Mouse (Mus musculus): Measurements from ENCODE around the gene Tspan15. TPM values are rescaled to one million over a fixed set of nuclear protein-coding genes. Genes with fewer than 3 reads are reported as not detected.

Tspan15 gene
- polyA plus RNA-seq, 1 experiment from 2014 or later: 17.0 TPM

DNA sequence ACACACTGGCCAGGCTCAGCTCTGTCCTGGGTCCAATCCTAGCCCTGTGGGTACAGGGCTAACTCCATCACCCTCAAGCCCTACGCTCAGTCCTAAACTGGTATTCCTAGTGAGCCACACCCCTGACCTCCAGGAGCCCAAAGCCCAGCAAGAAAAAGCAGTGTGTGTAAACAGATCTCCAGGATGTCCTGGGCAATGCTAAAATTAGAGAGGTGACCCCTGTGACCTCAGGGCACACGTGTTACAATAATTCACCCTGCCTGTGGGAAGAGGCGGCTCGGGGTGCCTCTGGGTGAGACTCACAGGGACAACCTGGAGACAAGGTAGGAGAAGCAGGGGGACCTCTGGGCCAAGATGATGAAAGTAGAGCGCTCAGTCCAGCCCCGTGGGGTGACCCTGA lies 6.8 kb downstream of the Tspan15 start:
- H3K4me3 ChIP-seq: no peak overlapping the region
- H3K27me3 ChIP-seq: no peaks in the 10 kb centered on the region
- no peak for ATAC-seq (replicated peaks)

DNA sequence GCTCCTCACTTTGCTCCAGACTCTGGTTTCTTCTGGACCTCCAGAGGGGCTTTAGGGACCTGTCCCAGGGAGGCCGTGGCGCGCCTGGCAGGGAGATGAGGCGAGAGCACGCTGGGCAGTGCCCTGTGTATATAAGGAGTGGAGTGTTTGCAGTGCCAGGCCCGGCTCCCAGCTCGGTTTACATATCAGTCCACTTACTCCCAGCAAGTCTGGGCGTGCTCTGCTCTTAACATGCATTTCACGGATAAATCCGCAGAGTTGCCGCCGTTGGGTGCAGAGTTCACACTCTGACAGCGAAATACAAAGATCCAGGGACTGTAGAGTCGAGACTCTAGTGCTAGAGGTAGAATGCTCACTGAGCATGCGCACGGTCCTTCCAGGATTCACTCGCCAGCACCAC lies 8.3 kb downstream of the Tspan15 start:
- ATAC-seq (replicated peaks): no peak
- H3K4me1 ChIP-seq: no peaks in the 10 kb centered on the region
- WGBS: 87% methylated on average over 17 of the region's 17 CpGs

More for the DNA sequence above, 6.8 kb downstream of the Tspan15 start:
- no peaks in the 10 kb centered on the region for H3K4me1 ChIP-seq
- no peaks in the 10 kb centered on the region for H3K36me3 ChIP-seq
- H3K9ac ChIP-seq (replicated peaks): no peak overlapping the region
- no peak overlapping the region for H3K27ac ChIP-seq (replicated peaks)
- no peak overlapping the region for H3K4me2 ChIP-seq (replicated peaks)
- H3K9me3 ChIP-seq: no peaks in the 10 kb centered on the region
- WGBS: 84% methylated on average over 6 of the region's 6 CpGs

DNA sequence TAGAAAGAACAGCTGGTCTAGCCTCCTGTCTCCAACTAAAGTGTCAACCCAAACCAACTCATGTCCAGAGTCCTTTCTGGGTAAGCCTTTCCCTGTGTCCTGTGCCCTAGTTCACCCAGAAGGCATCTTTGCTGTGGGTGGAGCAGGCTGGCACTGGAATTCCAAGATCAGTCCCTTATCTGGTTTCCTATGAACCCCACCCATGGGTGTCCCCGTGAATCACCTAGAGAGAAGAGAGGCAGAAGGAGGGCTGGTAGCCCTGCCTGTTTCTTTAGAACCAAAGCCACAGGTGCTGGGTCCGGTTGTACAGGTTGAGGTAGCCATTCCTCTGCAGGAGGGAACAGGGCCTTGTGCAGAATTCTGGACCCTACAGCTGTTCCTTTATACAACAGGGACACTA lies 9.4 kb downstream of the Tspan15 start:
- no peak overlapping the region for H3K27ac ChIP-seq (replicated peaks)
- no peak overlapping the region for H3K4me3 ChIP-seq
- H3K9ac ChIP-seq (replicated peaks): no peak overlapping the region
- H3K4me2 ChIP-seq (replicated peaks): no peak overlapping the region
- H3K27me3 ChIP-seq: no peaks in the 10 kb centered on the region
- no peaks in the 10 kb centered on the region for H3K4me1 ChIP-seq
- H3K9me3 ChIP-seq: no peaks in the 10 kb centered on the region
- whole genome bisulfite sequencing: 88% methylated on average over 2 of the region's 2 CpGs
- no peaks in the 10 kb centered on the region for H3K36me3 ChIP-seq
- ATAC-seq (replicated peaks): no peak

More for the DNA sequence above, 8.3 kb downstream of the Tspan15 start:
- Histone ChIP-seq H3K36me3 (no peaks in the 10 kb centered on the region), H3K9me3 (no peaks in the 10 kb centered on the region), H3K9ac (replicated peaks) (no peak overlapping the region), H3K4me2 (replicated peaks) (no peak overlapping the region), H3K4me3 (no peak overlapping the region), H3K27ac (replicated peaks) (no peak overlapping the region), H3K27me3 (no peaks in the 10 kb centered on the region)

DNA sequence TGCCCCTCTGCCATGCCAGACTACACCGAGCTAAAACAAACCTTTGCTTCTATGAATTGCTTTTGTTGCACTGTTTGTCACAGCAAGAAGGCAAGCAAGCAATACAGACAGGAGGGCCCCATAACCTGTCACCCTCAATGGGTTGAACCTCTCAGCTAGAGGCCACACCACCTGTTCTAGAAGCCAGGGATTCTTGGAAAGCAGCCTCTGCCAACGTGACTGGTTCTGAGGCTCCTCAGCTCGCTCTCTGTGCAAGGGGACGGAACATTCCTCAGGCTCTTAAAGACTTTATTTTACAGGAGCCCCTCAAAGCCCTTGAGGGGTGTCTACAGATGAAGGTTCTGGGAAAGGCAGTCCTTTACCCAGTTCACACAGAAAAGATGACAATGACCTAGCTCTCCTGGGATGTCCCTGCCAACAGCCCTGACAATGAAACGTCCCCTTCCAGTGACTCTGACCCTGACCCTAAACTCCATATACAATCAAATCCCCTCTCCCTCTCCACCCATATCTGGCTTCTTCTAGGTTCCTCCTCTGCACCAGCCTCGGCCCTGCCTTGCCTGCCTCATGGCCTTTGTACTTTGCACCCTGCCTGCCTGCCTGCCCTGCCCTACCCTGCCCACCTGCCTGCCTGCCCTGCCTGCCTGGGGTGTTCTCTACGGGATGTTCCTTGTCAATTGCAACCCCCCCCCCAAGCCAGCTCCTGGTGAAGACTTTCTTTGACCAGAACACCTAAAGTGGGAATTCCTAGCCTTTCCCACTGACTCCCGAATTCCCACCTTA lies 10.1 kb downstream of the Tspan15 start:
- no peaks in the 10 kb centered on the region for H3K27me3 ChIP-seq
- H3K4me3 ChIP-seq: no peak overlapping the region
- WGBS: 79% methylated on average over 8 of the region's 8 CpGs
- no peaks in the 10 kb centered on the region for H3K4me1 ChIP-seq
- ATAC-seq (replicated peaks): no peak
- no peak overlapping the region for H3K9ac ChIP-seq (replicated peaks)
- no peak overlapping the region for H3K27ac ChIP-seq (replicated peaks)
- H3K36me3 ChIP-seq: no peaks in the 10 kb centered on the region
- no peaks in the 10 kb centered on the region for H3K9me3 ChIP-seq
- no peak overlapping the region for H3K4me2 ChIP-seq (replicated peaks)

DNA sequence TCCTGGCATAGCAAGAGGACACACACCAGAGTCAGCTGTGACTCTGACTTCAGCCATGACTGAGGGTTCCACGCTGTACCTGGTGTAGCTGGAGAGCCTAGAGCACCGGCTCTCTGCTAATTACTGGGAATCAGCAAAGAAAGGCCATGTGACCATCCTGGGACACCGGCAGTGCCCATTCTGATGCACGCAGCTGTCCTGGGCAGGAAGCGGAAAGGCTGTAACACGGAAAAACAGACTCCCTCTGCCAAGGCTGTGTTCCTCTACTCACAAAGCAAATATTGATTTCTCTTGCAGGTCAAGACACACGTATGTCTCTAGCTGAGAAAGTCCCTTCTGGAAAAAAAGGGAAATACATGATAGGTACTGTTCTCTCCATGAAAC lies 12.3 kb downstream of the Tspan15 start:
- no peaks in the 10 kb centered on the region for H3K9me3 ChIP-seq

DNA sequence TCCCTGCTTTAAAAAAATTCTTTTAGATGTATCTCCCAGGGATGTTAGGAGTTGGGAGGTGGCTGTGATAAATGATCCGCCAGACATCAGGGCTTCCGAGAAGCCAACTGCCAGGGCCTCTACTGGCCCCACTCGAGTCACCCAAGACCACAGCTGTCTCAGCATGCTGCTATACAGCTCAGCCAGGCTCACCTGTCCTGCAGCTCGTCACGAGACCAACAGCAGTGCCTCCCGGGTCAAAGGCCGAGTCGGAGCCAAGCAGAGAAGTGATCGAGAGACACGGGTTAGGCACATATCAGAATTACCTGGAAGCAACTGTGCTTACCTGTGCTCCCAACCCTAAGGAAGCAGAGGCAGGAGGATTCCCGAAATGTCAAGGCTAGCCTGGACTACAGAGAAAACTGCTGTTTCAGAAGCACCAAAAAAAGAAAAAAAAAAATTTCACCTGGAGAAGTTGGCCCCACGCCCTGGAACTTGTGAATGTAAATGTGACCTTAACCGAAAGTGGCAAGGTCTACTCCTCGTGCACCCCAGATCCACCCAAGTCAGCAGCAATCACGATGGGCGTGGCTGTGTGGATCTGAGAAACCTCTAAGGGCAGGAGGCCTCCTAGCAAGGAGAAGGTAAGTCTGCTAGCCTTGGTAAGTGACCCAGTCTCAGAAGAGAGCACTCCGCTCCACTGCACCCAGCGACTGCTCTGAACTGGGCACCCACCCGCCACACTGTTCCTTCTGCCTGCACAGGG lies 12.8 kb downstream of the Tspan15 start:
- no peak overlapping the region for H3K27ac ChIP-seq (replicated peaks)
- no peak overlapping the region for H3K4me2 ChIP-seq (replicated peaks)
- no peaks in the 10 kb centered on the region for H3K36me3 ChIP-seq
- H3K9ac ChIP-seq (replicated peaks): no peak overlapping the region
- no peak for ATAC-seq (replicated peaks)
- no peaks in the 10 kb centered on the region for H3K4me1 ChIP-seq
- no peak overlapping the region for H3K4me3 ChIP-seq
- no peaks in the 10 kb centered on the region for H3K9me3 ChIP-seq
- 91% methylated on average over 19 of the region's 19 CpGs for WGBS
- no peaks in the 10 kb centered on the region for H3K27me3 ChIP-seq

More for the DNA sequence above, 12.3 kb downstream of the Tspan15 start:
- no peak for ATAC-seq (replicated peaks)
- Histone ChIP-seq H3K36me3 (no peaks in the 10 kb centered on the region), H3K4me3 (no peak overlapping the region), H3K4me1 (no peaks in the 10 kb centered on the region), H3K4me2 (replicated peaks) (no peak overlapping the region), H3K9ac (replicated peaks) (no peak overlapping the region), H3K27me3 (no peaks in the 10 kb centered on the region), H3K27ac (replicated peaks) (no peak overlapping the region)
- WGBS: 79% methylated on average over 7 of the region's 7 CpGs

DNA sequence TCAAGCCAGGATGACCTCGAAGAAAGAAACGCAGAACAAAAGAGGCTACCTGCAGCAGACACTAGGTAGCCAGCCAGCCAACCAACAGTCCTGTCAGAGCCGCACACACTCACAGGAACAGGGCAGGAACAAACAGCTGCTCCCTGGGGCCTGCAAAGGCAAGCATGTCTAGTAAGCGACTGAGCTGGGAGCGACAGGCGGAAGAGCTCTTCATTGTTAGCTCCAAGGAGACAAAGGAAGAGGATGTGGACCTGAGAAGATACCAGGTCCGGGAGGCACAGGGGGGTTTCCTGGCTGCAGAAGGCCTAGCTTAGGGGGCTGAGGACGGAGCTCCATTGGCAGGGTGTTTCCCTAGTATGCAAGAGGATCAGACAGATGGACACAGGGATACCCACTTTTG lies 13.9 kb downstream of the Tspan15 start:
- Histone ChIP-seq H3K36me3 (no peaks in the 10 kb centered on the region), H3K4me2 (replicated peaks) (no peak overlapping the region), H3K27me3 (no peaks in the 10 kb centered on the region), H3K4me3 (no peak overlapping the region), H3K9ac (replicated peaks) (no peak overlapping the region), H3K27ac (replicated peaks) (no peak overlapping the region), H3K4me1 (no peaks in the 10 kb centered on the region), H3K9me3 (no peaks in the 10 kb centered on the region)
- 37% methylated on average over 8 of the region's 8 CpGs for WGBS
- ATAC-seq (replicated peaks): no peak

DNA sequence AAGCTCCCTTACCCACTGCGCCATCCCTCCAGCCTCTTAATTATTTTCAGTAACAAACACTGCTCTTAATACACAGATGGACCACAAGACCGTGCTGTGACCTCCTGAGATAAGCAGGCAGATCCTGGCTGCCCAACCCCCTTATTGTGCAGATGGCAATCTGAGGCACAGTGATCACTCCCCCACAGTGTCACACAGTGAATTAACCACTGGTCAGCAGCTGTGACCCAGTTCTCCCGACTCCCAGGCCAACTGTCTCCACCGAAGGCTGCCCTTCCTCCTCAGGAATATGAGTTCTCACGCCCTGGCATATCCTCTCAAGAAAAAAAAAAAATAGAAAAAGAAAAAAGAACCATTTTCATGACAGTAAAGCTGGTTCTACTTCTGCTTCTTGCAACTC lies 14.5 kb downstream of the Tspan15 start:
- Histone ChIP-seq H3K4me2 (replicated peaks) (no peak overlapping the region), H3K4me3 (no peak overlapping the region), H3K36me3 (no peaks in the 10 kb centered on the region), H3K9me3 (no peaks in the 10 kb centered on the region), H3K4me1 (no peaks in the 10 kb centered on the region), H3K27ac (replicated peaks) (no peak overlapping the region), H3K9ac (replicated peaks) (no peak overlapping the region), H3K27me3 (no peaks in the 10 kb centered on the region)
- WGBS: 59% methylated on average over 5 of the region's 5 CpGs
- no peak for ATAC-seq (replicated peaks)

DNA sequence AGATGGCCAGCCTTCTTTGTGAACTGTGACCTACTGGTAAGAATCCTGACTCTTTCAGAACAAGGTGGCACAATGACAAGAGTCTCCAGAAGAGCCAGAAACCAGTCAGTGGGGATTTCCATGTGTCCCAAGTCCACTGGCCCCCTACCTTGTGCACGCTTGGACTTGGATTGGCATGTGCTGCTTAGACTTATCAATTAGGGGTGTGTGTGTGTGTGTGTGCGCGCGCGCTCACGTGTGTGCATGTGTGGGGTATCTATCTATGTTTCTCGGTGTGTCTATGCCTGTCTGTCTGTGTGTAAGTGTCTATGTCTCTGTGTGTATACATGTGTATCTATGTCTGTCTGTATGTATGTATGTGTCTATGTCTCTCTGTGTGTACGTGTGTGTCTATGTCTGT lies 15.4 kb downstream of the Tspan15 start:
- no peaks in the 10 kb centered on the region for H3K27me3 ChIP-seq
- H3K4me3 ChIP-seq: no peak overlapping the region
- no peak overlapping the region for H3K27ac ChIP-seq (replicated peaks)
- H3K4me2 ChIP-seq (replicated peaks): no peak overlapping the region
- no peaks in the 10 kb centered on the region for H3K4me1 ChIP-seq
- no peaks in the 10 kb centered on the region for H3K9me3 ChIP-seq
- H3K9ac ChIP-seq (replicated peaks): no peak overlapping the region
- no peaks in the 10 kb centered on the region for H3K36me3 ChIP-seq
- ATAC-seq (replicated peaks): no peak
- WGBS: 95% methylated on average over 8 of the region's 8 CpGs

DNA sequence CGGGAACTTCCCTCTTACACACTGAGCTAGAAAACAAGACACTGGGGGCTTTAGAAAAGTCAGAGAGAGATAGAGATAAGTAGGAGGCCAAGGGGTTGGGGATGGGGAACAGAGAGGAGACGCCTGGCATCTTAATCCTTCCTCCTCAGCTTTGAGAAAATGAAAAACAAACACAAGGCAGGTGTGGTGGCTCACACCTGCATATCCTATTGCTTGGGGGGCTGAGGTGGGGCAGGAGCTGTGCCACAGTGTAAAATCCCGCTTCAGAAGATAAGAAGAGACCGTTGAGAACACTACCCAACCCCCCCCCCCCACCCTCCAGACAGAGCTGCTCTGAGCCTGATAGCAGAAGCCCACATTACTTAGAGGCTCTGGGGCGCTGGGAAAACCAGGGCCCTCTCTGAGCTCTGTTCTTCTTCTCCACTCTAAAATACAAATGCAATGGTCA lies 15.9 kb downstream of the Tspan15 start:
- ATAC-seq (replicated peaks): no peak
- no peak overlapping the region for H3K4me2 ChIP-seq (replicated peaks)
- 51% methylated on average over 5 of the region's 5 CpGs for WGBS
- no peak overlapping the region for H3K4me3 ChIP-seq
- no peaks in the 10 kb centered on the region for H3K27me3 ChIP-seq
- no peaks in the 10 kb centered on the region for H3K36me3 ChIP-seq
- no peaks in the 10 kb centered on the region for H3K4me1 ChIP-seq
- H3K9ac ChIP-seq (replicated peaks): no peak overlapping the region
- no peak overlapping the region for H3K27ac ChIP-seq (replicated peaks)
- no peaks in the 10 kb centered on the region for H3K9me3 ChIP-seq

DNA sequence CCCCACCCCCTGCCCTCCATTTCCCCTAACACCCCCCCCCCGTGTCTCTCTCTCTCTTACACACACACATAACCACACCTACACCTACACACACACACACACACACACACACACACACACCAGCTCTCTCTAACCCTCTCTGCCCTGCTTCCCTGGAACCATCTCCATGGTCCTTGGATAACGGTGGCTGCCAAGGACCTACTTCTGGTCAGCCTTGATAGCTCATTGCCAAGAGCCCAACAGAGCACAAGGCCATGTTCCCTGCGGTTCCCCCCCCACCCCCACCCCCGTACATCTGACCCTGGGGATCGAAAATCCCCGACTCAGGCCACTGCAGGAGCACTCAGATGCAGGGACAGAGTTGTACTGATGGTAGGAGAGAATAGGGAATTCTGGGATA lies 19.7 kb downstream of the Tspan15 start:
- Histone ChIP-seq H3K36me3 (no peaks in the 10 kb centered on the region), H3K27me3 (no peaks in the 10 kb centered on the region), H3K9ac (replicated peaks) (no peak overlapping the region), H3K9me3 (no peaks in the 10 kb centered on the region), H3K4me2 (replicated peaks) (no peak overlapping the region), H3K4me3 (no peak overlapping the region), H3K27ac (replicated peaks) (no peak overlapping the region), H3K4me1 (no peaks in the 10 kb centered on the region)
- 82% methylated on average over 5 of the region's 6 CpGs for WGBS
- ATAC-seq (replicated peaks): no peak

DNA sequence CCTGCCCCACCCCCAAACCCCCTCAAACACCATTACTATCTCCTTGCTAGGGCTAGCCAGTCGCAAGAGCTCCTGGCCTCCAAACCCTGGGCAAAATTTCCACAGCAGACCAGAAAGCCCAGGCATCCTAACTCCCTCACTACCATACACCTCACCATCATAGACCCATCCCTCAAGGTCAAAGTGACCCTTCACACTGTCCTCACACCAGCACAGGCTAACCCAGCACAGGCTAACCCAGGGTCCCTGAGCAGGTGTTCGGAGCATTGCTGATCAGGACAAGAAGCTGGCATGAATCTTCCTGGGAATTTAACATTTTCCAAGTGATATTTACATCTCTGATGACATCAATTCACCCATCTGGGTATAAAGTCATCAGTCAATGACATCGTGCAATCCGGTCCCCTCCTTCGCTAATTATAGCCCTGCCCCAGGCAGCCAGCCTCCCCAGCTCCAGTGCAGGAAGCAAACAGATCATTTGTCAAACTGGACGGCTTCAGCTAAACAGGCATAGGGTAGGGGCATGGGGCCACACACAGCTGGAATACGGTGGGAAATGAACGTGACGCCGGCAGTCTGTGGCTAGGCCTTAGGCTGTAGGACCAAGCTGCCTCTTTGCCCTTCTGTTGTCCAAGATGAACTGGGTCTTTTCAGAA lies 22.7 kb downstream of the Tspan15 start:
- H3K4me1 ChIP-seq: no peaks in the 10 kb centered on the region
- H3K36me3 ChIP-seq: no peaks in the 10 kb centered on the region
- no peak overlapping the region for H3K27ac ChIP-seq (replicated peaks)
- H3K9ac ChIP-seq (replicated peaks): no peak overlapping the region
- WGBS: 80% methylated on average over 10 of the region's 10 CpGs
- H3K4me2 ChIP-seq (replicated peaks): no peak overlapping the region
- H3K27me3 ChIP-seq: no peaks in the 10 kb centered on the region
- H3K4me3 ChIP-seq: no peak overlapping the region
- no peak for ATAC-seq (replicated peaks)
- no peaks in the 10 kb centered on the region for H3K9me3 ChIP-seq

All from forebrain, embryonic 15.5 days (tissue).